Mouse (Mus musculus): ENCODE results near the gene Atg16l1. TPM values are rescaled to one million over a fixed set of nuclear protein-coding genes. Genes with fewer than 3 reads are reported as not detected.

The Atg16l1 gene
- total RNA-seq (2021) = 10 to 100 TPM; 53.9 to 61.1 TPM
- long read RNA-seq, experiment 1, transcript Atg16l1-203 (19 exons, 3,102 nt) = major isoform, 40 of 75 reads
- long read RNA-seq, experiment 1, partial matches to known transcripts = 2 of 75 reads
- long read RNA-seq, experiment 1, other reads (novel, unspliced or antisense) = 26 of 75 reads
- long read RNA-seq, experiment 2, transcript Atg16l1-203 (19 exons, 3,102 nt) = major isoform, 43 of 76 reads
- long read RNA-seq, experiment 2, transcript Atg16l1-201 (18 exons, 3,130 nt) = minor isoform, 8 of 76 reads
- long read RNA-seq, experiment 2, transcript Atg16l1-211 (18 exons, 3,344 nt) = minor isoform, 7 of 76 reads
- long read RNA-seq, experiment 2, partial matches to known transcripts = 6 of 76 reads
- long read RNA-seq, experiment 2, other reads (novel, unspliced or antisense) = 10 of 76 reads

DNA sequence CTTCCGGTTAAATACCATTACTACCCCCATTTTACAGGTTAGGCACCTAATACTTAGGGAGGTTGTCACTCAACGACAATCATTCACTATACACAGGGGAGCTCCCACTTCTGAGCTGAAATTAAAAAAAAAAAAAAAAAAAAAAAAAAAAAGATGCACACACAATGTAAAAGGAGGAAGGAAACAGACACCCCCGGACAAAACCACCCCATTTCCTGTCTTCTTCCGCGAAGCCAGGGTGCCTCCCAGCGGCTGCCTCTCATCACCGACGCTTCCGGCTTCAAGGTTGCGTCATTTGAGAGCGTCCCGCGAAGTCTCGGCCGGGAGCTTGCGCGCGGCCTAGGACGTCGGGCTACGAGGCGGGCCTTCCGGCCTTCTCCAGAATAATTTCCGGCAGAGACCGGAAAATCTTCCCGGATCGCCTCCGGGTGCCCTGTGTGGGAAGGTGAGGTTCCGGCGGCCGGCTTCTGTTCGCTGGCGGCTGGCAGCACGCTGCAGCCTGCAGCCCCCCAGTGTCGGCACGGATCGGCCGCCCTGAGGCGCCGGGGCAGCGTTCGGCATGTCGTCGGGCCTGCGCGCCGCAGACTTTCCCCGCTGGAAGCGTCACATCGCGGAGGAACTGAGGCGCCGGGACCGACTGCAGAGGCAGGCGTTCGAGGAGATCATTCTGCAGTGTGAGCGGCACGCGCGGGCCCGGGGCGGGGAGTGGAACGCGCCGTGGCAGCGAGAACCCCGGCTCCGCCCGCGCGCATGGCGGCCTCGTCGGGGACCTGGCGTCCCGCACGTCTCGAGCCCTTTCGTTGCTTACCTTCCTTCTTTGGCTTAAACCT is at the start of gene Atg16l1:
Atg16l1 (plus strand) TSS at position 230 of the 830 bp plus-strand sequence.
- peak; percentile 93 to 97 for DNase-seq (ENCODE audit: low spot score in 2 of 2)

DNA sequence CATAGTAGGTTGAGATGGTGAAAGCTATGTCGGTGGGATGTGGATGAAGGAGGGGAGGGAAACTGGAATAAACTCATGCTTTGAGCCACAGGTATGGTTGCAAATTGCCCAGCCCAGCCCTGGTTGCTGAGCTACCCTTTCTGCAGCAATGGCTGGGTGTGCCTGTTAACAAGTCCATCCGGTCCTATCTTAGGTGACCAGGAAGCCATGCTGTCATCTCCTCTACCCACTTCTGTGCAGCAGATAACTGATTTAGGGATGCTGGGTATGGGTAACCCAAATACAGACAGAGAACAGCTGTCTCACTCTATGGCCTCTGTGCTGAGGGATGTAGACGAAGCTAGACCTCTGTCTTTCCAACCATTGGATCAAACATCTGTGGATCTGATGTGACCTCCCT is 49.3 kb upstream of the Atg16l1 start:
- no peak for DNase-seq (ENCODE audit: low spot score in 2 of 2)

GRCm38 (mm10) chr1:87709020-87709419 is 46.6 kb upstream of the Atg16l1 start:
- DNase-seq (ENCODE audit: low spot score in 2 of 2) = peak; percentile 45 to 63

DNA sequence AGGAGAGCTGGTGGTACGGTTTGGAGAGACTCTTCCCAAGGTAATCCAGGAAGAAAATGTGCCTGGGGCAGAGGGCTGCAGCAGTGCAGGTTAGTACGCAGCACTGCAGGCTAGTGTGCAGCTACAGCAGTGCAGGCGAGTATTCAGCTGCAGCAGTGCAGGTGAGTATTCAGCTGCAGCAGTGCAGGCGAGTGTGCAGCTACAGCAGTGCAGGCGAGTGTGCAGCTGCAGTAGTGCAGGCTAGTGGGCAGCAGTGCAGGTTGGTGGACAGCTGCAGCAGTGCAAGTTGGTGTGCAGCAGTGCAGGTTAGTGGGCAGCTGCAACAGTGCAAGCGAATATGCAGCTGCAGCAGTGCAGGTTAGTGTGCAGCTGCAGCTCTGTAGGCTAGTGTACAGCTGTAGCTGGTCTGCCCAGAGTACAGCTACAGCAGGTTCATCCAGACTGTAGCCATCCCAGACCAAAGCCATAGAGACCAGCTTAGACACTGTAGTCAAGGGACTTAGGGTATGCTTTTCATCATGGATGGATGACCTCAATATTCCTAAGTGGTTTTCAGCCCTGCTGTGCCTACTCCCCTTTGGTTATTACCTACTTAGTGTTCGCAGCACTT is 45.9 kb upstream of the Atg16l1 start:
- no peak for DNase-seq (ENCODE audit: low spot score in 2 of 2)

DNA sequence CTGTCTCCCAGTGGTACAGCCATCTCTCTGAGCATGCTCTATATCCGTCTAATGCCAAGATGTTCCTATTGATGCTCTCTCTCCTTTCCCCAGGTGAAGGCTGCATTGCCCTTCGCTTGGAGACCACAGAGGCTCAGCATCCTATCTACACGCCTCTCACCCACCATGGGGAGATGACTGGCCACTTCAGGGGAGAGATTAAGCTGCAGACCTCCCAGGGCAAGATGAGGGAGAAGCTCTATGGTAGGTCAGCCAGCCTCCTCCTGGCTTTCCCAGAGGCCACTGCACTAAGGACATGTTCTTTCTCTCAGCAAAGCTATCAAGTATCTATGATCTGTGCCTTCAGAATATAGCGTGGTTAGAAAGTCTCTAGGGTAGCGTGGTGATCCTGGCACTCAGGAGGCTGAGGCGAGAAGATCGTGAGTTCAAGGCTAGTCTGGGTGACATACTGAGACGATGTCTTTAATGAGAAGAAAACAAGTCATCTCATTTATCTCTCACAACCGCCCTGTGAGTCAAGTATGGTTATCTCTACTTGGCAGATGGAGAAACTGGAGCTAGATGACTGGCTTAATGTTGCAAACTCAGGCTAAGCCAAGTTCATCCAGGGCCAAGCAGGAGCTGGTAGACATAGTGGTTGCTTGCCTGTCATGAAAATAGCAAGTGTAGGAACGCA is 43.6 kb upstream of the Atg16l1 start:
- DNase-seq (ENCODE audit: low spot score in 2 of 2) = no peak

- DNase-seq (ENCODE audit: low spot score in 2 of 2) = no peak
These were observed 43.1 kb upstream of the Atg16l1 start for GRCm38 (mm10) chr1:87712614-87712971.

DNA sequence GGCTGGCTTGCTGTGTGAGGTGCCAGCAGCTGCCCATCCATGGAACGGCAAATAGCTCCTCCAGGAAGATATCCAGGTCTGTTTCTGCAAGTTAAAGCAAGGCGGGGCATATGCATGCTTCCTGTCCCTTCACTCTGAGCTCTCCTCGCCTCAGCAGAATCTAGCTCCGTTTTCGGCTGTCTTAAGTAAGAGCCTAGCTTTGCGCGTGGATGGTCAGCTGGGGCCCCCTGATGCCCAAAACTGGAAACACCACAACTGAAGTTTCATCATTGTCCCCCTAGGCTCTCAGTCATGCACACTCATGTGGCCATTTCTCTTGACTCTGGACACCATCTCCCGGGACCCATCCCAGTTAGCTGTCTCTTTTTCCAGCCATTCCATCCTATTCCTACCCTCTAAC is 34.3 kb upstream of the Atg16l1 start:
- peak in 1 of 2 experiments; percentile 50 for DNase-seq (ENCODE audit: low spot score in 2 of 2)

DNA sequence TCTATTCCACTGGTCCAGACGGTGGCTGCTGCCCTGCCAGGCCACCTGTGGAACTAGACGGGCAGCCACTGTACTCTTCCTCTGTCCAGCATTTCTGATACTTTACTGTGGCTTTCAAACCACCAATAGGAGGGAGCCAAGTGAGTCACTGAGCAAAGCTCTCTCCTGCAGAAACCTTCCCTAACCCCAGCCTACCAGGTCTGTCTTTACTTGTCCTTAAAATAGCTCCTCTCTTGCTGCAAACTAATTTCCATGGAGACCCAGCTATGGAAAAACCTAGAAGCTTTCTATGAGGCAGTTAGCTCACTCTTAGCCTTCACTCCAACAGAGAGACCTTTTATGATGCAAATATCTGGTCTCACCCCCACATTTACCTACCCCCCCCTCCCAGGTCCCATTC is 33.6 kb upstream of the Atg16l1 start:
- no peak for DNase-seq (ENCODE audit: low spot score in 2 of 2)

DNA sequence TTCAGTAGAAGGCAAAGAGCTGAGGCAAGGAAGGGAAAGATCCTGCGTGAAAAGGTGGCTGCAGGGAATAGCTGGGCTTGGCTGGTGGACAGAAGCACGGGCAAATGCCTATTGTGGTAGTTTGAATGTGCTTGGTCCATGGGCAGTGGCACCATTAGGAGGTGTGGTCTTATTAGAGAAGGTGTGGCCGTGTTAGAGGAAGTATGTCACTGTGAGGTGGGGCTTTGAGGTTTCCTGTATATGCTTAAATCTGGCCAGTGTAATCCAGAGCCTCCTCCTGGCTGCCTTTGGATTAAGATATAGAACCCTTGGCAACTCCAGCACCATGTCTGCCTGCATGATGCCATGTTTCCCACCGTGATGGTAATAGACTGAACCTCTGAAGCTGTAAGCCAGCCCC is 32.3 kb upstream of the Atg16l1 start:
- no peak for DNase-seq (ENCODE audit: low spot score in 2 of 2)

- DNase-seq (ENCODE audit: low spot score in 2 of 2) = no peak
These were observed 26.6 kb upstream of the Atg16l1 start for GRCm38 (mm10) chr1:87729070-87729469.

GRCm38 (mm10) chr1:87729850-87730249 is 25.8 kb upstream of the Atg16l1 start:
- DNase-seq (ENCODE audit: low spot score in 2 of 2) = peak in 1 of 2 experiments; percentile 22

GRCm38 (mm10) chr1:87730271-87730670 is 25.4 kb upstream of the Atg16l1 start:
- no peak for DNase-seq (ENCODE audit: low spot score in 2 of 2)

- DNase-seq (ENCODE audit: low spot score in 2 of 2) = peak; percentile 43 to 68
These were observed 22.5 kb upstream of the Atg16l1 start for GRCm38 (mm10) chr1:87733212-87733611.

- no peak for DNase-seq (ENCODE audit: low spot score in 2 of 2)
These were observed 21.5 kb upstream of the Atg16l1 start for GRCm38 (mm10) chr1:87734153-87734552.

- DNase-seq (ENCODE audit: low spot score in 2 of 2) = no peak
These were observed 14.9 kb upstream of the Atg16l1 start for GRCm38 (mm10) chr1:87740584-87741290.

GRCm38 (mm10) chr1:87749360-87749973 is 6.2 kb upstream of the Atg16l1 start:
- DNase-seq (ENCODE audit: low spot score in 2 of 2) = no peak

- DNase-seq (ENCODE audit: low spot score in 2 of 2) = no peak
These were observed 8.2 kb downstream of the Atg16l1 start for GRCm38 (mm10) chr1:87763821-87764220.

DNA sequence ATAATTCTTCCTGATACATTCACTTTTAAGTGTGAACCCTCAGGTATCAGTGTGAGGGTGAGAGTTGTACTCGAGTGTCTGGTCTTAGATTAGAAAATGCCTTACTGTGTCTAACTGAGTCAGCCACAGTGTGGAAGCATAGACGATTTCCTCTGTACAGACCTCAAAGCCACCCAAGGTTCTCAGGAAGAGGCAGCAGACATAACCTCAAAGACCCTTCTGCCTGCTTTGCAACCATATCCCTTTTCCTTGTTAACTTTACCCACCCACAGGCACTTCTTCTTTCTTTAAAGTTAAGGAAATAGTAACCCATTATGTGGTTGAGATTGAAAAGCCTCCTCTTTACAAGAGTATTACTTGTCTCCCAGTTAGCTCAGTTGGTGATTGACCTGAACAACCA is 10.1 kb downstream of the Atg16l1 start:
- DNase-seq (ENCODE audit: low spot score in 2 of 2) = no peak

GRCm38 (mm10) chr1:87766233-87766632 is 10.6 kb downstream of the Atg16l1 start:
- no peak for DNase-seq (ENCODE audit: low spot score in 2 of 2)

DNA sequence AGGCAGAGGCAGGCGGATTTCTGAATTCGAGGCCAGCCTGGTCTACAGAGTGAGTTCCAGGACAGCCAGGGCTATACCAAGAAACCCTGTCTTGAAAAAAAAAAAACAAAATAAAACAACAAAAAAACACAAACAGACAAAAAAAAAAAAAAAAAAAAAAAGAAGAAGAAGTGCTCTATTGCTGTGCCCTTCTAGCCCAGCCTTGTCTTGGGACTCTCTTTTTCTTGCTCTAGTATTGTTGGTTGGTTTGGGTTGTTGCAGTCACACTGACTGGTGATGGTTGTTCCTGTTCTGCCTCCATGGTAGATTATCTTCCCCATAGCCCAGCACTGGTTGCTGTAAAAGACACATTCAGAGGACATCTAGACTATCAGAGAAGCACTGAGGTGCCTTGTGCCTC is 13.6 kb downstream of the Atg16l1 start:
- no peak for DNase-seq (ENCODE audit: low spot score in 2 of 2)

All from layer of hippocampus, postnatal 14 days (tissue).